Mouse (Mus musculus) midbrain, embryonic 13.5 days (tissue): ENCODE results near the gene Uqcrh. TPM values are rescaled to one million over a fixed set of nuclear protein-coding genes. Genes with fewer than 3 reads are reported as not detected.

Experiments
- polyA plus RNA-seq: library from polyadenylated mRNA; unstranded; fragments of >200 nt; fragmentation: Nextera tagmentation; extraction: Ambion mirVana; gene quantifications from 2 replicates; pipeline ENCODE4 v1.2.1, GENCODE M21; 2015

Uqcrh gene
- polyA plus RNA-seq, 1 experiment from 2014 or later, result 439 TPM

Other genes starting within 250 kb of the Uqcrh start
- gene Mob3c, start 247.0 kb downstream of the Uqcrh start, polyA plus RNA-seq, result 4.0 and 4.9 TPM in 2 replicates
- 23.3 and 25.7 TPM in 2 replicates for gene Mknk1, start 235.9 kb downstream of the Uqcrh start, polyA plus RNA-seq
- 0.24 TPM in 1 of 2 replicates, not detected in the other for gene Kncn, start 190.7 kb downstream of the Uqcrh start, polyA plus RNA-seq
- gene 6430628N08Rik, start 184.4 kb downstream of the Uqcrh start, polyA plus RNA-seq, result 0.12 and 0.32 TPM in 2 replicates
- 10.9 and 11.7 TPM in 2 replicates for gene Dmbx1, start 135.1 kb downstream of the Uqcrh start, polyA plus RNA-seq
- 9.5 and 11.3 TPM in 2 replicates for gene Faah, start 57.1 kb downstream of the Uqcrh start, polyA plus RNA-seq
- gene Nsun4, start 21.2 kb downstream of the Uqcrh start, polyA plus RNA-seq, result 17.5 and 17.9 TPM in 2 replicates
- gene Lrrc41, start 198 bp upstream of the Uqcrh start, polyA plus RNA-seq, result 62.1 and 67.1 TPM in 2 replicates
- gene Rad54l, start 48.6 kb upstream of the Uqcrh start, polyA plus RNA-seq, result 18.8 and 19.4 TPM in 2 replicates
- 51.8 and 56.9 TPM in 2 replicates for gene Pomgnt1, start 48.8 kb upstream of the Uqcrh start, polyA plus RNA-seq
- gene Lurap1, start 76.3 kb upstream of the Uqcrh start, polyA plus RNA-seq, result 1.5 and 2.2 TPM in 2 replicates
- gene Tspan1, start 92.5 kb upstream of the Uqcrh start, polyA plus RNA-seq, result 0.11 TPM in 1 of 2 replicates, not detected in the other
- not detected in 2 replicates for gene 1700042G07Rik, start 98.3 kb upstream of the Uqcrh start, polyA plus RNA-seq
- gene Gm49337, start 98.3 kb upstream of the Uqcrh start, polyA plus RNA-seq, result not detected in 2 replicates
- 111 TPM in 2 replicates for gene Pik3r3, start 146.5 kb upstream of the Uqcrh start, polyA plus RNA-seq